Mouse (Mus musculus): ENCODE results near the gene Olfr1316. TPM values are rescaled to one million over a fixed set of nuclear protein-coding genes. Genes with fewer than 3 reads are reported as not detected.

The Olfr1316 gene
- not detected in 2 replicates for polyA plus RNA-seq (2012; rRNA removed)

GRCm38 (mm10) chr2:112134877-112135276, at the start of gene Olfr1316:
TSS of gene Olfr1316 (minus strand) at chr2:112134977.
- H3K4me3 ChIP-seq (ENCODE audit: insufficient read depth, low read length) = no peak within 1 kb of the TSS
- no peak within 1 kb of the TSS for H3K27ac ChIP-seq (ENCODE audit: insufficient read depth, low read length)
- no peaks in the 10 kb centered on the region for H3K4me1 ChIP-seq (ENCODE audit: control insufficient read depth, insufficient read depth, low read length)
- TF ChIP-seq CTCF (IDR thresholded peaks at IDR 0.05; ENCODE audit: extremely low read depth, insufficient read depth, low read length) = no peak
- no peak for TF ChIP-seq POLR2A (IDR thresholded peaks at IDR 0.05; ENCODE audit: extremely low read depth, insufficient read depth, low read length)

- TF ChIP-seq CTCF (IDR thresholded peaks at IDR 0.05; ENCODE audit: extremely low read depth, insufficient read depth, low read length) = no peak
- Histone ChIP-seq H3K27ac (ENCODE audit: insufficient read depth, low read length) (no peak within 1 kb of the TSS), H3K4me3 (ENCODE audit: insufficient read depth, low read length) (no peak within 1 kb of the TSS), H3K4me1 (ENCODE audit: control insufficient read depth, insufficient read depth, low read length) (no peaks in the 10 kb centered on the region)
Observed at GRCm38 (mm10) chr2:112153898-112154297, 19.1 kb upstream of the Olfr1316 start, which contains the start of gene Olfr1318. TSS of gene Olfr1318 (plus strand) at chr2:112154198.

GRCm38 (mm10) chr2:112140029-112140428, 5.3 kb upstream of the Olfr1316 start, which contains the start of gene Olfr1317:
TSS of gene Olfr1317 (plus strand) at chr2:112140329.
- Histone ChIP-seq H3K4me3 (ENCODE audit: insufficient read depth, low read length) (no peak within 1 kb of the TSS), H3K4me1 (ENCODE audit: control insufficient read depth, insufficient read depth, low read length) (no peaks in the 10 kb centered on the region), H3K27ac (ENCODE audit: insufficient read depth, low read length) (no peak within 1 kb of the TSS)
- TF ChIP-seq POLR2A (IDR thresholded peaks at IDR 0.05; ENCODE audit: extremely low read depth, insufficient read depth, low read length) (no peak), CTCF (IDR thresholded peaks at IDR 0.05; ENCODE audit: extremely low read depth, insufficient read depth, low read length) (no peak)

- TF ChIP-seq CTCF (IDR thresholded peaks at IDR 0.05; ENCODE audit: extremely low read depth, insufficient read depth, low read length) (no peak), POLR2A (IDR thresholded peaks at IDR 0.05; ENCODE audit: extremely low read depth, insufficient read depth, low read length) (no peak)
- Histone ChIP-seq H3K4me1 (ENCODE audit: control insufficient read depth, insufficient read depth, low read length) (no peaks in the 10 kb centered on the region), H3K27ac (ENCODE audit: insufficient read depth, low read length) (no peak within 1 kb of the TSS), H3K4me3 (ENCODE audit: insufficient read depth, low read length) (no peak within 1 kb of the TSS)
Observed at GRCm38 (mm10) chr2:112115340-112115739, 19.4 kb downstream of the Olfr1316 start, which contains the start of gene Olfr1315-ps1. TSS of gene Olfr1315-ps1 (minus strand) at chr2:112115440.

GRCm38 (mm10) chr2:112096681-112097080, 38.1 kb downstream of the Olfr1316 start, which contains the start of gene Olfr1314:
TSS of gene Olfr1314 (minus strand) at chr2:112096781.
- H3K27ac ChIP-seq (ENCODE audit: insufficient read depth, low read length) = no peak within 1 kb of the TSS
- H3K4me3 ChIP-seq (ENCODE audit: insufficient read depth, low read length) = no peak within 1 kb of the TSS
- TF ChIP-seq POLR2A (IDR thresholded peaks at IDR 0.05; ENCODE audit: extremely low read depth, insufficient read depth, low read length) = no peak
- no peaks in the 10 kb centered on the region for H3K4me1 ChIP-seq (ENCODE audit: control insufficient read depth, insufficient read depth, low read length)

- H3K27ac ChIP-seq (ENCODE audit: insufficient read depth, low read length) = no peak within 1 kb of the TSS
- no peaks in the 10 kb centered on the region for H3K4me1 ChIP-seq (ENCODE audit: control insufficient read depth, insufficient read depth, low read length)
- TF ChIP-seq CTCF (IDR thresholded peaks at IDR 0.05; ENCODE audit: extremely low read depth, insufficient read depth, low read length) = no peak
- TF ChIP-seq POLR2A (IDR thresholded peaks at IDR 0.05; ENCODE audit: extremely low read depth, insufficient read depth, low read length) = no peak
- H3K4me3 ChIP-seq (ENCODE audit: insufficient read depth, low read length) = no peak within 1 kb of the TSS
Observed at GRCm38 (mm10) chr2:112077743-112078142, 57.0 kb downstream of the Olfr1316 start, which contains the start of gene Olfr1313. TSS of gene Olfr1313 (minus strand) at chr2:112077843.

Other genes starting within 250 kb of the Olfr1316 start
- not detected in 2 replicates for gene Olfr1306, start 218.7 kb downstream of the Olfr1316 start, polyA plus RNA-seq (2012; rRNA removed)
- not detected in 2 replicates for gene Olfr1307, start 185.5 kb downstream of the Olfr1316 start, polyA plus RNA-seq (2012; rRNA removed)
- not detected in 2 replicates for gene Olfr1308, start 170.0 kb downstream of the Olfr1316 start, polyA plus RNA-seq (2012; rRNA removed)
- not detected in 2 replicates for gene Olfr1309, start 144.7 kb downstream of the Olfr1316 start, polyA plus RNA-seq (2012; rRNA removed)
- not detected in 2 replicates for gene Olfr1310, start 122.3 kb downstream of the Olfr1316 start, polyA plus RNA-seq (2012; rRNA removed)
- not detected in 2 replicates for gene Olfr1311, start 110.6 kb downstream of the Olfr1316 start, polyA plus RNA-seq (2012; rRNA removed)
- gene Olfr1312, start 84.7 kb downstream of the Olfr1316 start, polyA plus RNA-seq (2012; rRNA removed) = not detected in 2 replicates
- gene Olfr1313, start 57.1 kb downstream of the Olfr1316 start, polyA plus RNA-seq (2012; rRNA removed) = not detected in 2 replicates
- not detected in 2 replicates for gene Olfr1314, start 38.2 kb downstream of the Olfr1316 start, polyA plus RNA-seq (2012; rRNA removed)
- not detected in 2 replicates for gene Olfr1315-ps1, start 19.5 kb downstream of the Olfr1316 start, polyA plus RNA-seq (2012; rRNA removed)
- gene Olfr1317, start 5.4 kb upstream of the Olfr1316 start, polyA plus RNA-seq (2012; rRNA removed) = not detected in 2 replicates
- not detected in 2 replicates for gene Olfr1318, start 19.2 kb upstream of the Olfr1316 start, polyA plus RNA-seq (2012; rRNA removed)
- 332 and 337 TPM in 2 replicates for gene Lpcat4, start 104.5 kb upstream of the Olfr1316 start, polyA plus RNA-seq (2012; rRNA removed)
- gene Nutm1, start 124.3 kb upstream of the Olfr1316 start, polyA plus RNA-seq (2012; rRNA removed) = 0.08 and 0.10 TPM in 2 replicates
- 92.6 and 101 TPM in 2 replicates for gene Nop10, start 126.9 kb upstream of the Olfr1316 start, polyA plus RNA-seq (2012; rRNA removed)
- 109 and 113 TPM in 2 replicates for gene Slc12a6, start 130.8 kb upstream of the Olfr1316 start, polyA plus RNA-seq (2012; rRNA removed)
- gene Gm21985, start 131.3 kb upstream of the Olfr1316 start, polyA plus RNA-seq (2012; rRNA removed) = 0.13 and 0.15 TPM in 2 replicates
- 222 and 230 TPM in 2 replicates for gene Emc4, start 233.1 kb upstream of the Olfr1316 start, polyA plus RNA-seq (2012; rRNA removed)
- 10.9 and 11.5 TPM in 2 replicates for gene Katnbl1, start 244.2 kb upstream of the Olfr1316 start, polyA plus RNA-seq (2012; rRNA removed)